Mouse (Mus musculus): Measurements from ENCODE around the gene Ubp1. TPM values are rescaled to one million over a fixed set of nuclear protein-coding genes. Genes with fewer than 3 reads are reported as not detected.

The Ubp1 gene
- polyA plus RNA-seq (2015; fragmentation: Nextera tagmentation; extraction: Ambion mirVana): 55.7 and 60.4 TPM in 2 replicates

GRCm38 (mm10) chr9:113930534-113931374 lies at the start of gene Ubp1:
TSS of gene Ubp1 (plus strand) at chr9:113930934.

Other genes starting within 250 kb of the Ubp1 start
- gene Pdcd6ip, start 222.7 kb upstream of the Ubp1 start, polyA plus RNA-seq (2015; fragmentation: Nextera tagmentation; extraction: Ambion mirVana): 31.9 and 36.2 TPM in 2 replicates
- gene Clasp2, start 189.5 kb upstream of the Ubp1 start, polyA plus RNA-seq (2015; fragmentation: Nextera tagmentation; extraction: Ambion mirVana): 15.4 and 17.1 TPM in 2 replicates
- 0.98 and 1.2 TPM in 2 replicates for gene Fbxl2, start 115.3 kb downstream of the Ubp1 start, polyA plus RNA-seq (2015; fragmentation: Nextera tagmentation; extraction: Ambion mirVana)
- gene Susd5, start 126.2 kb downstream of the Ubp1 start, polyA plus RNA-seq (2015; fragmentation: Nextera tagmentation; extraction: Ambion mirVana): 0.07 and 0.10 TPM in 2 replicates